Mouse (Mus musculus) ES-Bruce4 (cell line): Measurements from ENCODE around the gene Slc17a1. TPM values are rescaled to one million over a fixed set of nuclear protein-coding genes. Genes with fewer than 3 reads are reported as not detected.

ENCODE experiments used
- H3K27ac ChIP-seq: 2 replicates; pipeline ENCODE4 v1.5.1; 2012; ENCODE audit warnings: low read length, inconsistent platforms; ENCODE audit not compliant: insufficient read depth
- H3K27me3 ChIP-seq: 2 replicates; pipeline ENCODE4 v1.6.1; 2012; ENCODE audit warnings: mild to moderate bottlenecking, low read length, inconsistent platforms; ENCODE audit not compliant: control insufficient read depth, poor library complexity, insufficient read depth, severe bottlenecking
- H3K36me3 ChIP-seq: 2 replicates; pipeline ENCODE4 v1.6.1; 2012; ENCODE audit warnings: inconsistent platforms, mild to moderate bottlenecking, low read length, moderate library complexity; ENCODE audit not compliant: control insufficient read depth, poor library complexity, insufficient read depth, severe bottlenecking
- H3K4me1 ChIP-seq: one replicate; pipeline ENCODE4 v1.8.1; 2011; ENCODE audit warnings: low read length; ENCODE audit not compliant: control insufficient read depth, insufficient read depth
- H3K4me3 ChIP-seq: 2 replicates; pipeline ENCODE4 v1.5.1; 2011; ENCODE audit warnings: low read depth, mild to moderate bottlenecking, low read length
- H3K9ac ChIP-seq: 2 replicates; pipeline ENCODE4 v1.6.1; 2012; ENCODE audit warnings: low read depth, mild to moderate bottlenecking, inconsistent platforms; ENCODE audit not compliant: poor library complexity, severe bottlenecking
- H3K9me3 ChIP-seq: replicated peaks from 2 replicates; pipeline ENCODE4 v1.6.1; 2012; ENCODE audit warnings: mild to moderate bottlenecking, low read length, inconsistent platforms; ENCODE audit not compliant: control insufficient read depth, poor library complexity, insufficient read depth, severe bottlenecking
- CTCF ChIP-seq: IDR thresholded peaks from one replicate; pipeline ENCODE4 v1.8.1; 2011; ENCODE audit warnings: low read depth, low read length
- EP300 ChIP-seq: IDR thresholded peaks from 2 replicates; pipeline ENCODE4 v1.6.1; 2011; ENCODE audit warnings: low read depth, low read length; ENCODE audit not compliant: insufficient read depth
- POLR2A ChIP-seq: IDR thresholded peaks from one replicate; pipeline ENCODE4 v1.8.1; 2011; ENCODE audit warnings: low read length; ENCODE audit not compliant: insufficient read depth
- polyA plus RNA-seq: library from polyadenylated mRNA; stranded (reverse); fragments of >200 nt; gene quantifications from 2 replicates; pipeline ENCODE4 v1.2.4, GENCODE M21; 2011; ENCODE audit warnings: low read depth; ENCODE audit not compliant: missing spikeins, insufficient read depth, insufficient read length

Gene Slc17a1
- polyA plus RNA-seq, 1 experiment: not detected

GRCm38 (mm10) chr13:23893269-23893593, 25.7 kb downstream of the Slc17a1 start:
- Histone ChIP-seq H3K4me3 (no peak overlapping the region), H3K36me3 (no peaks in the 10 kb centered on the region), H3K4me1 (no peaks in the 10 kb centered on the region), H3K9me3 (no peaks in the 10 kb centered on the region), H3K27me3 (no peaks in the 10 kb centered on the region), H3K27ac (no peak overlapping the region), H3K9ac (no peak overlapping the region)
- no peak for TF ChIP-seq EP300
- no peak for TF ChIP-seq CTCF
- no peak for TF ChIP-seq POLR2A

DNA sequence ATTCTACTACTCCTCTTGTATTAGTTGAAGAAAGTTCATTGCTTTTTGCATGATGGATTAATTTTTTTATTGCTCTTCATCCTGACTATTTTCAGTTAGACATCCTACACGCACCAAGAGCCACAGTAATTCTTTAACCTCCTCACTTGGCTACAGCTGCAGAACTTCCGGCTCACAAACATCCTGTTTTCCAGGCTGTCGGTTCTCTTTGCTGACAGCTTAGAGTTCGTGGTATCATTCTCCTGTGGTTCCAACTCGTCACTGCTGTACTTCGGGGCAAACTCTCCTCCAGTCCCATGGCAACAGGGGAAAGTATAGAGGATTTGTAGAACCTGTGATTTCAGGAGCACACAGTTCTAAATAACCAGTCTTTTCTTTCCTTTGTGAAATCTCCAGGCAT, 30.7 kb downstream of the Slc17a1 start:
- no peak overlapping the region for H3K9ac ChIP-seq
- H3K4me1 ChIP-seq: no peaks in the 10 kb centered on the region
- H3K9me3 ChIP-seq: no peaks in the 10 kb centered on the region
- TF ChIP-seq POLR2A (no peak), CTCF (no peak), EP300 (no peak)
- no peak overlapping the region for H3K4me3 ChIP-seq
- H3K27me3 ChIP-seq: no peaks in the 10 kb centered on the region
- no peaks in the 10 kb centered on the region for H3K36me3 ChIP-seq
- H3K27ac ChIP-seq: no peak overlapping the region

DNA sequence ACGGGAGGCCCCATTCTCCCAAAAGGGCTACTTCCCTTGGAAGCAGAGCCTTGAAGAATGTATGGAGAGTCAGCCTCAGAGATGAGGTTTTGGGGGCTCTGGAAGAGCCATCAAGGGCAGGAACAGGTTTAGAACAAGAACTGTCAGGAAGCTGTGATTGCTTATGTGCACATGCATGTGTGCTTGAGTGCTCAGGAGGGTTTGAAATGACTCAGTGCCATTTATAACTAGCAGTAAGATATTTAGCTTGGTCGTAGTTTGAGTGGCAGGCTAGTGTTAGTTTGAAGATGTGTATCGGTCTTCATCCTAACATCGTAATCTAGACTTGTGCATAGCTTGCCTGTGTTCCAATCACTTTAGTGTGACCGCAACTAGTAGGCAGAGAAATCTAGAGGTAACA, 39.4 kb downstream of the Slc17a1 start:
- Histone ChIP-seq H3K9ac (no peak overlapping the region), H3K9me3 (no peaks in the 10 kb centered on the region), H3K27ac (no peak overlapping the region), H3K36me3 (no peaks in the 10 kb centered on the region), H3K4me1 (no peaks in the 10 kb centered on the region), H3K27me3 (no peaks in the 10 kb centered on the region), H3K4me3 (no peak overlapping the region)
- TF ChIP-seq EP300 (no peak), POLR2A (no peak), CTCF (no peak)

DNA sequence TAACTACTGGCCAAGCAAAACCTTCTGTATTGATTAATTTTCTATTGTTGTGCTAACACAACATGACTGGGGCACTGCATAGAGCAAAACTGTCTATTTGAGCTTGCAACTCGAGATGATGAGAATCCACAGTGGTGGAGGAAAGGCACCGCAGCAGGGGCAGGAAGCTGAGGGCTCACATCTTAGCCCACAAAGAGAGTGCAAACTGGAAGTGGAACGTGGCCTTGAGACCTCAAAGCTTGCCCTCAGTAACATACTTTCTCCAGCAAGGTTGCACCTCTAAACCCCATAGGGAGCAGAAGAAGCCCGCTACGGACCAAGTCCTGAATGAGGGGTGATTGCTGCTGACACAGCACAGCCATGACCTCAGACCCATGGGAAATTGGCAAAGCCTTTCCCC, 42.6 kb downstream of the Slc17a1 start:
- no peak for TF ChIP-seq EP300
- no peak for TF ChIP-seq CTCF
- no peak for TF ChIP-seq POLR2A

DNA sequence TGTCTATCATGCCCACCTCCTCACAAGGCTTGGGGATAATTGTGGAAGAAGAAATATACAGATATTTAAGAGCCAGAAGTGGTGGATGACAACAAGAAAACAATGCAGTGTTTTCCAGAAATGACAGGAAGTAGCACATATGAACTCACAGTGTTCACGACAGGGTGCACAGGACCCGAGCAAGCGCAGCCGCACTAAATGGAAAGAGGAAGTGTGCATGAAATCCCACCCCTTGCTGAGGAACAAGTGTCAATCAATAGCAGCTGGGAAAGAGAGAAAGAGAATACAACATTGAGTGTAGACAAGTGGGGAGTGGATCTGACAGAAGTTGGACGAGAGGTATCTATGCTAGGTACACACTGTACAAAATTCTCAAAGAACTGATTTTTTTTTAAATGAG, 43.8 kb downstream of the Slc17a1 start:
- Histone ChIP-seq H3K27me3 (no peaks in the 10 kb centered on the region), H3K4me3 (no peak overlapping the region), H3K9ac (no peak overlapping the region), H3K36me3 (no peaks in the 10 kb centered on the region), H3K27ac (no peak overlapping the region), H3K9me3 (no peaks in the 10 kb centered on the region), H3K4me1 (no peaks in the 10 kb centered on the region)
- TF ChIP-seq EP300 (no peak), POLR2A (no peak), CTCF (no peak)

More for the DNA sequence above, 42.6 kb downstream of the Slc17a1 start:
- Histone ChIP-seq H3K27me3 (no peaks in the 10 kb centered on the region), H3K4me1 (no peaks in the 10 kb centered on the region), H3K9ac (no peak overlapping the region), H3K27ac (no peak overlapping the region), H3K9me3 (no peaks in the 10 kb centered on the region), H3K4me3 (no peak overlapping the region), H3K36me3 (no peaks in the 10 kb centered on the region)

DNA sequence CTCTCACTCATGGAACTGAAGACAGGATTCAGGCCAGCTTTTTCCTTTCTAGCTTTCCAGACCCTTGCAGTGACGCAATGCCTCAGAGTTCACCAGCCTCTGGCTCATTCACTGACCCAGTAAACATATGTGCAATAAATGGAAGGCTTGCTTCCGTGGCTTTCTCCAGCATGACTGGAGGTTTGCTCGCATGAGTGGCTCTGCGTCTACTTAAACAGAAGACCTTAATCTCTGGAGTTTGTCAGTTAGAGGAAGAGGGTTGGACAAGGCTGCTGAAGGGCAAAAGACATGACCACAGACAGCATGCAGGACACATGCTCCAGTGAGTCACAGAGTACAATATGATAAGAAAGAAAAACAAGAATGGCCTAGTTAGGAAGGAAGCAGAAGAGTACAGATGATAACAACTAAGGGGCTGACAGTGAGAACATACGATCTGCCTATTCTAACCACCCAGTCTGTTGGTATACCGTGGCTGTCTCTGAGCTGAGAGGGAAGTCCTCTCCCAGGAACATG, 46.3 kb downstream of the Slc17a1 start:
- no peak overlapping the region for H3K27ac ChIP-seq
- TF ChIP-seq POLR2A (no peak), EP300 (no peak), CTCF (no peak)

More for the DNA sequence above, 46.3 kb downstream of the Slc17a1 start:
- no peak overlapping the region for H3K4me3 ChIP-seq
- H3K9ac ChIP-seq: no peak overlapping the region
- H3K4me1 ChIP-seq: no peaks in the 10 kb centered on the region
- no peaks in the 10 kb centered on the region for H3K36me3 ChIP-seq
- no peaks in the 10 kb centered on the region for H3K9me3 ChIP-seq
- H3K27me3 ChIP-seq: no peaks in the 10 kb centered on the region
